Comparison of ENCODE assay signal across 9 mouse cellular contexts in genomic region chr4:121240637-121241611, GRCm38 (mm10). TPM values are rescaled to one million over a fixed set of nuclear protein-coding genes. Genes with fewer than 3 reads are reported as not detected.
A peak's percentile ranks its signal among the peaks of the same experiment; 100 is the strongest.
DNase-seq lines count a peak whose midpoint lies in the region; ATAC-seq and TF ChIP-seq lines count a peak whose summit lies in the region.
"Had no signal": no experiment of that assay in that cellular context is flagged by ENCODE, and none has a peak within 500 bp of the region (broad histone marks: within the 10 kb centered on the region; RNA-seq: fewer than 3 reads in every experiment).

No protein-coding gene starts in this region.

- H3K4me3 ChIP-seq in intestine, embryonic 14.5 days (ENCODE audit: low read depth, low read length): no peak overlapping the region
- no peak overlapping the region for H3K4me3 ChIP-seq in intestine, embryonic 15.5 days (replicated peaks)
- no peak overlapping the region for H3K4me3 ChIP-seq in forebrain, postnatal 0 days (ENCODE audit: low read depth, low read length)
- H3K4me3 ChIP-seq in midbrain, embryonic 12.5 days: no peak overlapping the region
- H3K4me3 ChIP-seq: embryonic facial prominence, embryonic 15.5 days had no signal

- no peak for ATAC-seq in intestine, embryonic 14.5 days (replicated peaks; ENCODE audit: low FRiP score, low TSS enrichment, low read depth)
- ATAC-seq in intestine, embryonic 15.5 days: no peak; the same call in 1 of the 2 replicates
- ATAC-seq in forebrain, postnatal 0 days: peak; percentile 77
- ATAC-seq in midbrain, embryonic 12.5 days (ENCODE audit: low FRiP score, low read depth): peak; percentile 78

- no peaks in the 10 kb centered on the region for H3K27me3 ChIP-seq in intestine, embryonic 14.5 days (replicated peaks; ENCODE audit: control insufficient read depth, insufficient read depth, low read length)
- no peaks in the 10 kb centered on the region for H3K27me3 ChIP-seq in intestine, embryonic 15.5 days (replicated peaks)
- no peaks in the 10 kb centered on the region for H3K27me3 ChIP-seq in forebrain, postnatal 0 days (ENCODE audit: insufficient read depth, low read length)
- H3K27me3 ChIP-seq in midbrain, embryonic 12.5 days: peaks cover 29% of the 10 kb centered on the region
- H3K27me3 ChIP-seq: embryonic facial prominence, embryonic 15.5 days had no signal

- DNase-seq in intestine, embryonic 14.5 days (ENCODE audit: low spot score): peak; percentile 55
- DNase-seq in A20 (ENCODE audit: low read depth, low spot score): peak; percentile 63
- peak; percentile 82 for DNase-seq in R1 (ENCODE audit: low read depth, low spot score)
- peak; percentile 86 for DNase-seq in forebrain, postnatal 0 days
- no peak for DNase-seq in spleen, postnatal 10 days (ENCODE audit: low spot score in 2 of 2)
- DNase-seq in cerebellum, adult 11-12 months: no peak

- H3K27ac ChIP-seq in intestine, embryonic 14.5 days (ENCODE audit: low read depth): no peak overlapping the region
- no peak overlapping the region for H3K27ac ChIP-seq in intestine, embryonic 15.5 days
- H3K27ac ChIP-seq in forebrain, postnatal 0 days (ENCODE audit: low read depth, low read length): no peak overlapping the region
- H3K27ac ChIP-seq in midbrain, embryonic 12.5 days (replicated peaks): no peak overlapping the region
- H3K27ac ChIP-seq: embryonic facial prominence, embryonic 15.5 days had no signal

- peak; percentile 86 for TF ChIP-seq CTCF in forebrain, postnatal 0 days (IDR thresholded peaks at IDR 0.05; ENCODE audit: low read depth)

- H3K9ac ChIP-seq in intestine, embryonic 14.5 days (ENCODE audit: low read length): no peak overlapping the region
- H3K9ac ChIP-seq in intestine, embryonic 15.5 days: no peak overlapping the region
- H3K9ac ChIP-seq in forebrain, postnatal 0 days: no peak overlapping the region
- H3K9ac ChIP-seq in midbrain, embryonic 12.5 days (replicated peaks): no peak overlapping the region
- H3K9ac ChIP-seq: embryonic facial prominence, embryonic 15.5 days had no signal

- WGBS in intestine, embryonic 14.5 days: 45% methylated on average over 14 of the region's 14 CpGs
- WGBS in intestine, embryonic 15.5 days: 45% methylated on average over 14 of the region's 14 CpGs
- 39% methylated on average over 14 of the region's 14 CpGs for WGBS in forebrain, postnatal 0 days
- WGBS in midbrain, embryonic 12.5 days: 45% methylated on average over 14 of the region's 14 CpGs

- H3K4me1 ChIP-seq in intestine, embryonic 14.5 days (replicated peaks; ENCODE audit: control insufficient read depth, insufficient read depth, low read length): no peaks in the 10 kb centered on the region
- H3K4me1 ChIP-seq in intestine, embryonic 15.5 days (replicated peaks): no peaks in the 10 kb centered on the region
- H3K4me1 ChIP-seq in forebrain, postnatal 0 days (ENCODE audit: insufficient read depth): no peaks in the 10 kb centered on the region
- peaks cover 5% of the 10 kb centered on the region; the same call in 1 of the 2 replicates for H3K4me1 ChIP-seq in midbrain, embryonic 12.5 days
- H3K4me1 ChIP-seq: embryonic facial prominence, embryonic 15.5 days had no signal

- H3K36me3 ChIP-seq in intestine, embryonic 14.5 days (ENCODE audit: control insufficient read depth, insufficient read depth, low read length): no peaks in the 10 kb centered on the region
- H3K36me3 ChIP-seq in intestine, embryonic 15.5 days: no peaks in the 10 kb centered on the region
- H3K36me3 ChIP-seq in forebrain, postnatal 0 days (ENCODE audit: insufficient read depth): no peaks in the 10 kb centered on the region
- H3K36me3 ChIP-seq in midbrain, embryonic 12.5 days: no peaks in the 10 kb centered on the region
- H3K36me3 ChIP-seq: embryonic facial prominence, embryonic 15.5 days had no signal

- no peak overlapping the region for H3K4me2 ChIP-seq in intestine, embryonic 14.5 days (ENCODE audit: low read length)
- no peak overlapping the region for H3K4me2 ChIP-seq in intestine, embryonic 15.5 days (replicated peaks)
- no peak overlapping the region for H3K4me2 ChIP-seq in forebrain, postnatal 0 days (ENCODE audit: low read depth)
- no peak overlapping the region for H3K4me2 ChIP-seq in midbrain, embryonic 12.5 days (replicated peaks)
- H3K4me2 ChIP-seq: embryonic facial prominence, embryonic 15.5 days had no signal

- H3K9me3 ChIP-seq in intestine, embryonic 14.5 days (ENCODE audit: control insufficient read depth, low read length): no peaks in the 10 kb centered on the region
- no peaks in the 10 kb centered on the region for H3K9me3 ChIP-seq in intestine, embryonic 15.5 days
- no peaks in the 10 kb centered on the region for H3K9me3 ChIP-seq in forebrain, postnatal 0 days (ENCODE audit: low read length)
- H3K9me3 ChIP-seq in midbrain, embryonic 12.5 days: no peaks in the 10 kb centered on the region
- H3K9me3 ChIP-seq: embryonic facial prominence, embryonic 15.5 days had no signal

RNA-seq across cellular contexts. Expression of gene Rlf, which starts 26.0 kb away (rescaled TPM):
- 20.7 and 22.7 TPM in 2 replicates for polyA plus RNA-seq in intestine, embryonic 14.5 days (2014; fragmentation: Nextera tagmentation; extraction: Ambion mirVana)
- 22.2 and 23.0 TPM in 2 replicates for polyA plus RNA-seq in intestine, embryonic 15.5 days (2015; fragmentation: Nextera tagmentation; extraction: Ambion mirVana)
- total RNA-seq in forebrain, postnatal 0 days (2014; rRNA removed): 41.0 and 42.9 TPM in 2 replicates
- polyA plus RNA-seq in forebrain, postnatal 0 days (2015; fragmentation: Nextera tagmentation; extraction: Ambion mirVana): 9.3 and 17.4 TPM in 2 replicates
- polyA plus RNA-seq in midbrain, embryonic 12.5 days (2016; fragmentation: Nextera tagmentation; extraction: Ambion mirVana): 35.6 and 38.3 TPM in 2 replicates

Comparison
In these comparisons a context has a peak if more than half of its experiments do, and no peak if none do; other contexts are left out.
1. ATAC-seq: peak in forebrain, postnatal 0 days (single experiment) and midbrain, embryonic 12.5 days (single experiment); none in intestine, embryonic 14.5 days (single experiment) and intestine, embryonic 15.5 days (single experiment).
2. DNase-seq: peak in intestine, embryonic 14.5 days (single experiment), A20 (single experiment), R1 (single experiment) and forebrain, postnatal 0 days (single experiment); none in spleen, postnatal 10 days (0 of 2) and cerebellum, adult 11-12 months (single experiment).